Mouse (Mus musculus) yolk sac, embryonic 10.5 days (tissue): ENCODE results near the gene Ndufs3.

Experiments used
- DNase-seq: peaks from one replicate; pipeline ENCODE4 v3.0.0-alpha.2; 2017; ENCODE audit warnings: low spot score

Ndufs3 gene

DNA sequence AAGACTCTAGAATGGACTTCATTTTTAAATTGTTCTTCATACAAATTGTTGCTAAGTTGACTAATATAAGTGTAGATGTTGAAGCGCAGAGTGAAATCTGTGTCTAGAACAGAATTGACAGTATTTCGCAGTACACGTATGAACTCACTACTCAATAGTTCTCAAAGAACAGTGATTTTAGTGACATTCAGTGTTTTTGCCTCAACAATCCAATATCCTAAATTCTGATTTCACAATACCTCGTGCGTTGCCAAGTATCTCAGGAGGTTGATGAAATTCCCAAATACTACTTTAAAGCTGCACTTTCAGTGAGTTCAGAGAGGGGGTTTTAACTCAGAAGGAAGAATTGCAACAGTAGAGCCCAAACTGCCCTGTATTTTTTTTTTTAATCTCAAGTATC, 56.3 kb downstream of the Ndufs3 start:
- no peak for DNase-seq

DNA sequence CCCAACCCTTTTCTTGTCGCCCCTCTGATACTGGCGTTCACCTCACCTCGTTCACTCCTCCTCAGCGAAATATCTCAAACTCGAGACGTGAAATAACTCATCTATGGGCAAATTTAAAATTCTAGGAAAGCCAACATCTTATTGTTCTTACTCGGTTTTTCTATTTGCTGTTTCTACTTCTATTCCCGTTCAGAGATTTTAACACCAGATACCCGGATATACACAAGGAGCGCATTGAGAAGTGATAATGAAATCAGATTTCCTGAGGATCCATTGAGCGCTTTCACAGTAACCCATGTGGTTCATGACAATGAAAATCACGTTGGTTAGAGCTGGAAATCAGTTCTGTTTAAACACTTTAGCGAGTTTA, 57.0 kb downstream of the Ndufs3 start:
- no peak for DNase-seq

DNA sequence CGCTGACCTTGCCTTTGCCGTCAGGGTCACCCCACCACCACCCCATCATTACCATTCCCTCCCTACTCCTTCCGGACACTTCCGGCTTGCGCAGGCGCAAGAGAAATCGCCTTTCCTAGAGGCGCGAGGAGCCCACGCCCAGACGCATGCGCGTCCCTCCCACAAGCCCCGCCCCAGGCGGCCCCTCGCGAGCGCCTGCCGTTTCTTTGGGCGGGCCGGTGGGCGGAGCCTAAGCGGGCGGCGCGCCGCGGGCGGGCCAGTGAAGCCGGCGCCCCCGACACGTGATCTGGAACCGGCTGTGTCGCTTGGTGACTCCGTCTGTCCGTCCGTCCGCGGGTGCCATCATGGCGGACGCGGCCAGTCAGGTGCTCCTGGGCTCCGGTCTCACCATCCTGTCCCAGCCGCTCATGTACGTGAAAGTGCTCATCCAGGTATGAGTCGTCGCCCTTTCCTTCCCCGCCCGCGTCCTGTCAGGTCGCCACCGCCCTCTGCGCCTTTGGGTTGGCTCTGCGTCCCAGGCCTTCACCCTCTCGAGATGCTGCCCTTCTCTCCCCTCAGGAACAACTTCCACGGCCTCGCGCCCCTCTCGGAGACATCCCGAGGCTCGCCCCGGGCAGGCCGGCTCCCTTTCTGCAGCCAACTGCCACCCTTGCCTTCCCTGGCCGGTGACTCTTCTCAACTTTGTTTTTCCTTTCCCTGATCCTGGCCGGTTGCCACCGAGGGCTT, 57.5 kb downstream of the Ndufs3 start, which contains the start of gene Mtch2:
Mtch2 (plus strand) TSS at position 201 of the 726 bp plus-strand sequence.
- DNase-seq = peak; percentile 97

DNA sequence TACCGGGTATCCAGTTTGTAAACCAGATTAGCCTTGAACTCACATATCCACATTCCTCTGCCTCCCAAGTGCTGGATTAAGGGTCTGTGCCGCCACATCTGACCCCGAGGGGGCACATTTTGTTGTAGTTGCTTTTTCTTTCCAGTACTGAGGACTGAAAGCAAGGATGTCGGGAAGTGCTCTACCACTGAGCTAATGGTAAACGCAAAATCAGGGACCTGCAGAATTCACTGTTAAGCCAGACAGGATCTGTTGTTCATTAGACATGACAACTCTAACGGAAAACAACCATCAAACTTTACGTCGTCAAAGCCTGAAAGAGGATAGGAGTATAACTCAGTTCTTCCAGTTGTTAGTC, 58.1 kb downstream of the Ndufs3 start:
- DNase-seq = no peak

DNA sequence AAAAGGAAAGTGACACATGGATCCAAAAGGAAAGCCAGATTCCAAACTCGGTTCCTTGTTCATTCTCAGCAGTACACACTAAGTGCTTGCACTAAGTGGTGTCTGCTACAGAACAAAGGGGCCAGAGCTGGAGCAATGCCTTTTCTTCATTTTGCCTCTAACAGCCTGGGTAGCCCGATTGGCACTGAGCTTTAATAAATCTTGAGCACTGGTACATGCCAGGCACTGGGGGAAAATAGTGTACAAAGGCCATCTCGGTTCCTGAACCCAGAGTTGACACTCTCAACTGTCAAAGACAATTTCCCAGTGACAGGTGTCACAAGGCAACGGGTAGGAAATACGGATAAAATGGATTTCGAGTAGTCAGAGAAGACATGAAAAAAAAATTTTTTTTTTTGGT, 58.5 kb downstream of the Ndufs3 start:
- no peak for DNase-seq

DNA sequence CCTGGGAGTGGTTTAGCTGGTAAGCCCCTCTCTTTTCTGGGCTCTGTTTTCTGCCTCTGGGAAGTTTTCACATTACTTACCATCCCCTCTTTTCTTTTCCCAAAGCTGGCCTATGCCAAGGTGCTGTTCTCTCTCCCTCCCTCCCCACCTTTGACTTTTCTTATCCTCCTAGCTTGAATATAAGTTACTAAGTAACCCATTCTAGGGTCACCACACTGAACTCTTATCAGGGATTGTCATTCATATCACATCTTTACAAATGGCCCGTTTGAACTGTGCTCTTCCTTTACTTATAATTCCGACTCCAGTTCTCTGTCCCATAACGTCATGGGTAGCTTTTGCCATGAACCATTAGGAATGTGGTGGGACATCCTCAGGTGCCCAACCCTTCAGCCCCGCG, 59.4 kb downstream of the Ndufs3 start:
- DNase-seq = peak; percentile 36
